Mouse (Mus musculus): ENCODE measurements around the gene Filip1l. TPM values are rescaled to one million over a fixed set of nuclear protein-coding genes. Genes with fewer than 3 reads are reported as not detected.

Filip1l gene
- polyA plus RNA-seq, 1 experiment = 3.2 TPM

- 79% methylated on average over 4 of the region's 4 CpGs for WGBS
- peaks cover 3% of the 10 kb centered on the region; the same call in 1 of the 2 replicates for H3K4me1 ChIP-seq (ENCODE audit: control insufficient read depth, insufficient read depth, insufficient read length, low read length)
- no peak overlapping the region for H3K27ac ChIP-seq (ENCODE audit: insufficient read depth, low read depth, low read length)
Measured at GRCm38 (mm10) chr16:57469301-57469700, 116.4 kb downstream of the Filip1l start.

GRCm38 (mm10) chr16:57469869-57470268 lies 117.0 kb downstream of the Filip1l start:
- 72% methylated on average over 2 of the region's 2 CpGs for whole genome bisulfite sequencing
- H3K4me3 ChIP-seq (ENCODE audit: low read depth, low read length) = no peak overlapping the region
- TF ChIP-seq CTCF (IDR thresholded peaks at IDR 0.05; ENCODE audit: extremely low read depth, insufficient read length, insufficient replicate concordance, low read depth, low read length) (no peak), POLR2A (IDR thresholded peaks at IDR 0.05; ENCODE audit: low read depth, low read length) (no peak)
- H3K27me3 ChIP-seq (ENCODE audit: control insufficient read depth, insufficient read depth, low read length) = no peaks in the 10 kb centered on the region
- H3K36me3 ChIP-seq (ENCODE audit: control insufficient read depth, insufficient read depth, low read length) = no peaks in the 10 kb centered on the region
- no peak overlapping the region for H3K27ac ChIP-seq (ENCODE audit: insufficient read depth, low read depth, low read length)
- peaks cover 3% of the 10 kb centered on the region; the same call in 1 of the 2 replicates for H3K4me1 ChIP-seq (ENCODE audit: control insufficient read depth, insufficient read depth, insufficient read length, low read length)

More at GRCm38 (mm10) chr16:57469301-57469700, 116.4 kb downstream of the Filip1l start:
- TF ChIP-seq POLR2A (IDR thresholded peaks at IDR 0.05; ENCODE audit: low read depth, low read length) (no peak), CTCF (IDR thresholded peaks at IDR 0.05; ENCODE audit: extremely low read depth, insufficient read length, insufficient replicate concordance, low read depth, low read length) (no peak)
- no peaks in the 10 kb centered on the region for H3K27me3 ChIP-seq (ENCODE audit: control insufficient read depth, insufficient read depth, low read length)
- H3K36me3 ChIP-seq (ENCODE audit: control insufficient read depth, insufficient read depth, low read length) = no peaks in the 10 kb centered on the region
- H3K4me3 ChIP-seq (ENCODE audit: low read depth, low read length) = no peak overlapping the region

- H3K27ac ChIP-seq (ENCODE audit: insufficient read depth, low read depth, low read length) = peak overlapping the region; percentile 61
- H3K36me3 ChIP-seq (ENCODE audit: control insufficient read depth, insufficient read depth, low read length) = no peaks in the 10 kb centered on the region
- no peak for TF ChIP-seq CTCF (IDR thresholded peaks at IDR 0.05; ENCODE audit: extremely low read depth, insufficient read length, insufficient replicate concordance, low read depth, low read length)
- WGBS = 89% methylated on average over 12 of the region's 12 CpGs
- peaks cover 3% of the 10 kb centered on the region; the same call in 1 of the 2 replicates for H3K4me1 ChIP-seq (ENCODE audit: control insufficient read depth, insufficient read depth, insufficient read length, low read length)
- no peaks in the 10 kb centered on the region for H3K27me3 ChIP-seq (ENCODE audit: control insufficient read depth, insufficient read depth, low read length)
- H3K4me3 ChIP-seq (ENCODE audit: low read depth, low read length) = no peak overlapping the region
Measured at GRCm38 (mm10) chr16:57470286-57470830, 117.5 kb downstream of the Filip1l start.

GRCm38 (mm10) chr16:57471071-57471470 lies 118.2 kb downstream of the Filip1l start:
- TF ChIP-seq CTCF (IDR thresholded peaks at IDR 0.05; ENCODE audit: extremely low read depth, insufficient read length, insufficient replicate concordance, low read depth, low read length) = no peak
- no peak for TF ChIP-seq POLR2A (IDR thresholded peaks at IDR 0.05; ENCODE audit: low read depth, low read length)
- Histone ChIP-seq H3K4me1 (ENCODE audit: control insufficient read depth, insufficient read depth, insufficient read length, low read length) (peaks cover 3% of the 10 kb centered on the region; the same call in 1 of the 2 replicates), H3K27ac (ENCODE audit: insufficient read depth, low read depth, low read length) (0 out of 2 replicates have a peak overlapping the region, but pooled peaks have one; percentile 61), H3K27me3 (ENCODE audit: control insufficient read depth, insufficient read depth, low read length) (no peaks in the 10 kb centered on the region), H3K36me3 (ENCODE audit: control insufficient read depth, insufficient read depth, low read length) (no peaks in the 10 kb centered on the region), H3K4me3 (ENCODE audit: low read depth, low read length) (no peak overlapping the region)

GRCm38 (mm10) chr16:57473415-57474085 lies 120.7 kb downstream of the Filip1l start:
- WGBS = 81% methylated on average over 10 of the region's 10 CpGs
- no peaks in the 10 kb centered on the region for H3K36me3 ChIP-seq (ENCODE audit: control insufficient read depth, insufficient read depth, low read length)

GRCm38 (mm10) chr16:57478451-57478850 lies 125.6 kb downstream of the Filip1l start:
- H3K4me1 ChIP-seq (ENCODE audit: control insufficient read depth, insufficient read depth, insufficient read length, low read length) = peaks cover 4% of the 10 kb centered on the region

More at GRCm38 (mm10) chr16:57473415-57474085, 120.7 kb downstream of the Filip1l start:
- TF ChIP-seq CTCF (IDR thresholded peaks at IDR 0.05; ENCODE audit: extremely low read depth, insufficient read length, insufficient replicate concordance, low read depth, low read length) = no peak
- no peak for TF ChIP-seq POLR2A (IDR thresholded peaks at IDR 0.05; ENCODE audit: low read depth, low read length)
- no peak overlapping the region for H3K27ac ChIP-seq (ENCODE audit: insufficient read depth, low read depth, low read length)
- H3K27me3 ChIP-seq (ENCODE audit: control insufficient read depth, insufficient read depth, low read length) = no peaks in the 10 kb centered on the region
- H3K4me1 ChIP-seq (ENCODE audit: control insufficient read depth, insufficient read depth, insufficient read length, low read length) = peaks cover 3% of the 10 kb centered on the region
- no peak overlapping the region for H3K4me3 ChIP-seq (ENCODE audit: low read depth, low read length)

GRCm38 (mm10) chr16:57479776-57480175 lies 126.9 kb downstream of the Filip1l start:
- TF ChIP-seq POLR2A (IDR thresholded peaks at IDR 0.05; ENCODE audit: low read depth, low read length) = no peak
- TF ChIP-seq CTCF (IDR thresholded peaks at IDR 0.05; ENCODE audit: extremely low read depth, insufficient read length, insufficient replicate concordance, low read depth, low read length) = no peak
- H3K4me1 ChIP-seq (ENCODE audit: control insufficient read depth, insufficient read depth, insufficient read length, low read length) = peaks cover 4% of the 10 kb centered on the region
- H3K27me3 ChIP-seq (ENCODE audit: control insufficient read depth, insufficient read depth, low read length) = no peaks in the 10 kb centered on the region
- WGBS = 24% methylated on average over 5 of the region's 5 CpGs
- no peak overlapping the region for H3K27ac ChIP-seq (ENCODE audit: insufficient read depth, low read depth, low read length)
- H3K4me3 ChIP-seq (ENCODE audit: low read depth, low read length) = no peak overlapping the region
- H3K36me3 ChIP-seq (ENCODE audit: control insufficient read depth, insufficient read depth, low read length) = no peaks in the 10 kb centered on the region

More at GRCm38 (mm10) chr16:57478451-57478850, 125.6 kb downstream of the Filip1l start:
- Histone ChIP-seq H3K27me3 (ENCODE audit: control insufficient read depth, insufficient read depth, low read length) (no peaks in the 10 kb centered on the region), H3K36me3 (ENCODE audit: control insufficient read depth, insufficient read depth, low read length) (no peaks in the 10 kb centered on the region), H3K27ac (ENCODE audit: insufficient read depth, low read depth, low read length) (no peak overlapping the region), H3K4me3 (ENCODE audit: low read depth, low read length) (no peak overlapping the region)
- TF ChIP-seq POLR2A (IDR thresholded peaks at IDR 0.05; ENCODE audit: low read depth, low read length) (no peak), CTCF (IDR thresholded peaks at IDR 0.05; ENCODE audit: extremely low read depth, insufficient read length, insufficient replicate concordance, low read depth, low read length) (no peak)
- WGBS = 77% methylated on average over 2 of the region's 2 CpGs
